Mouse (Mus musculus): ENCODE measurements at regions not wholly inside any gene's neighbourhood (a gene's known extent, or its start where the extent isn't known, plus 50 kb on each side); places are given as distances from the start of the nearest gene placed in this dataset.

GRCm38 (mm10) chr7:36352761-36353160, 345.2 kb upstream of the Tshz3 start:
- Histone ChIP-seq H3K27ac (replicated peaks; ENCODE audit: low read depth, low read length) (no peak overlapping the region), H3K4me3 (ENCODE audit: low read depth, low read length) (no peak overlapping the region), H3K9me3 (replicated peaks; ENCODE audit: control insufficient read depth, low read length) (no peaks in the 10 kb centered on the region), H3K36me3 (replicated peaks; ENCODE audit: control insufficient read depth, insufficient read depth, low read depth, low read length) (no peaks in the 10 kb centered on the region), H3K27me3 (ENCODE audit: control insufficient read depth, insufficient read depth, low read length) (no peaks in the 10 kb centered on the region), H3K4me1 (ENCODE audit: control insufficient read depth, insufficient read depth, low read length) (no peaks in the 10 kb centered on the region; the same call in 1 of the 2 replicates), H3K4me2 (ENCODE audit: low read depth, low read length) (no peak overlapping the region), H3K9ac (replicated peaks; ENCODE audit: low read length) (no peak overlapping the region)
- ATAC-seq (replicated peaks; ENCODE audit: insufficient number of reproducible peaks, low FRiP score, low TSS enrichment, low read depth) (peak; percentile 59; the same call in 1 of the 2 replicates), DNase-seq (ENCODE audit: low spot score) (peak; percentile 65)
- 11% methylated on average over 2 of the region's 2 CpGs for WGBS

- Histone ChIP-seq H3K9ac (replicated peaks; ENCODE audit: low read length) (no peak overlapping the region), H3K4me3 (ENCODE audit: low read depth, low read length) (no peak overlapping the region), H3K27ac (replicated peaks; ENCODE audit: low read depth, low read length) (no peak overlapping the region), H3K9me3 (replicated peaks; ENCODE audit: control insufficient read depth, low read length) (no peaks in the 10 kb centered on the region), H3K36me3 (replicated peaks; ENCODE audit: control insufficient read depth, insufficient read depth, low read depth, low read length) (no peaks in the 10 kb centered on the region), H3K4me2 (ENCODE audit: low read depth, low read length) (no peak overlapping the region), H3K27me3 (ENCODE audit: control insufficient read depth, insufficient read depth, low read length) (no peaks in the 10 kb centered on the region), H3K4me1 (ENCODE audit: control insufficient read depth, insufficient read depth, low read length) (no peaks in the 10 kb centered on the region; the same call in 1 of the 2 replicates)
- 28% methylated on average over 4 of the region's 4 CpGs for WGBS
- DNase-seq (ENCODE audit: low spot score) (peak; percentile 71), ATAC-seq (replicated peaks; ENCODE audit: insufficient number of reproducible peaks, low FRiP score, low TSS enrichment, low read depth) (0 out of 2 replicates have a peak, but pooled peaks have one; percentile 57)
Observed at GRCm38 (mm10) chr7:36350616-36351015, 347.3 kb upstream of the Tshz3 start.

- 85% methylated on average over 8 of the region's 8 CpGs for WGBS
- no peak overlapping the region for H3K27ac ChIP-seq (replicated peaks; ENCODE audit: low read depth, low read length)
- H3K27me3 ChIP-seq (ENCODE audit: control insufficient read depth, insufficient read depth, low read length), result no peaks in the 10 kb centered on the region
- no peak overlapping the region for H3K4me3 ChIP-seq (ENCODE audit: low read depth, low read length)
- H3K9me3 ChIP-seq (replicated peaks; ENCODE audit: control insufficient read depth, low read length), result no peaks in the 10 kb centered on the region
- H3K4me2 ChIP-seq (ENCODE audit: low read depth, low read length), result no peak overlapping the region
- H3K9ac ChIP-seq (replicated peaks; ENCODE audit: low read length), result no peak overlapping the region
- H3K4me1 ChIP-seq (ENCODE audit: control insufficient read depth, insufficient read depth, low read length), result no peaks in the 10 kb centered on the region; the same call in 1 of the 2 replicates
- no peaks in the 10 kb centered on the region for H3K36me3 ChIP-seq (replicated peaks; ENCODE audit: control insufficient read depth, insufficient read depth, low read depth, low read length)
- ATAC-seq (replicated peaks; ENCODE audit: insufficient number of reproducible peaks, low FRiP score, low TSS enrichment, low read depth) (no peak), DNase-seq (ENCODE audit: low spot score) (no peak)
Observed at GRCm38 (mm10) chr7:36348195-36348594, 349.7 kb upstream of the Tshz3 start.

DNA sequence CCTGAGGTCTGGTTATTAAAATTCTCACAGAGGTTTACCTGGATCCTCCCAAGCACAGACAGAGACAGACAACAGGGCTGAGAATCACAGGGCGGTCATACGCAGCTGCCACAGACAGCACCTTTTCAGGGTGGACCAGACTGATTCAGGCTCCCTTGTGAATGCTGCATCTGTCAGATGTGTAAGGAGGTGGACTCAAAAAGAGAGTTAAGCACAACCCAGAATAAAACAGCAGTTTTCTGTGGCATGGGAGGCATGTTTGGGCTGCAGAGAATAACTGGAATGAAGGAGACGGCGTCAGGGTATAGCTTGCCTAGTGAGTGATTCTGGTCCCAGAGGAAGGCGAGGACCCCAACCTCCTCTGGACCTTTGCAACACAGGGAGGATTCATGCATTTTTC, 363.1 kb upstream of the Tshz3 start:
- Histone ChIP-seq H3K9me3 (replicated peaks; ENCODE audit: control insufficient read depth, low read length) (no peaks in the 10 kb centered on the region), H3K27me3 (ENCODE audit: control insufficient read depth, insufficient read depth, low read length) (no peaks in the 10 kb centered on the region), H3K27ac (replicated peaks; ENCODE audit: low read depth, low read length) (no peak overlapping the region), H3K4me3 (ENCODE audit: low read depth, low read length) (no peak overlapping the region), H3K9ac (replicated peaks; ENCODE audit: low read length) (no peak overlapping the region), H3K4me2 (ENCODE audit: low read depth, low read length) (no peak overlapping the region), H3K4me1 (ENCODE audit: control insufficient read depth, insufficient read depth, low read length) (no peaks in the 10 kb centered on the region), H3K36me3 (replicated peaks; ENCODE audit: control insufficient read depth, insufficient read depth, low read depth, low read length) (no peaks in the 10 kb centered on the region)
- no peak for DNase-seq (ENCODE audit: low spot score)
- no peak for ATAC-seq (replicated peaks; ENCODE audit: insufficient number of reproducible peaks, low FRiP score, low TSS enrichment, low read depth)
- WGBS, result 89% methylated on average over 5 of the region's 5 CpGs

DNA sequence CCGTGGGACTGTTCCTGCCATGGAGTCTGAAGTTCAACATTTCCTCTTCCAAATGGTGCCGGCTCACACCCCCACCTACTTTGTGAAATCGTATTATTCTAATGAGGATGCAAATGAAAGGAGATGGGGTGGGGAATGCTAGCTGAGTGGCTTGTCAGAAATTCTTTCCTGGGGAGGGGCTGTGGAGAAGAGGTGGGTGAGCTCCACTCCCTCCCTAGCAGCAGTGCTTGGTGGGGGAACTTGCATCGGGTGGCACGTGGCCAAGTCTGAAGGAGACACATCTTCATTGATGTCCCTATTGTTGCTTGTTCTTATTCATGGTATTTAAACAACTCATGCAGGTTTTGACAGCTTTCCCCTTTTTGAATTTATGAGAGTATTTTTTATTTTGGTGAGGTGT, 363.8 kb upstream of the Tshz3 start:
- WGBS, result 43% methylated on average over 5 of the region's 5 CpGs
- no peak overlapping the region for H3K27ac ChIP-seq (replicated peaks; ENCODE audit: low read depth, low read length)

GRCm38 (mm10) chr7:36332633-36333032, 365.3 kb upstream of the Tshz3 start:
- DNase-seq (ENCODE audit: low spot score), result no peak
- no peak overlapping the region for H3K4me2 ChIP-seq (ENCODE audit: low read depth, low read length)
- no peaks in the 10 kb centered on the region for H3K4me1 ChIP-seq (ENCODE audit: control insufficient read depth, insufficient read depth, low read length)
- no peaks in the 10 kb centered on the region for H3K36me3 ChIP-seq (replicated peaks; ENCODE audit: control insufficient read depth, insufficient read depth, low read depth, low read length)
- ATAC-seq (replicated peaks; ENCODE audit: insufficient number of reproducible peaks, low FRiP score, low TSS enrichment, low read depth), result no peak
- WGBS, result 79% methylated on average over 7 of the region's 7 CpGs
- no peak overlapping the region for H3K27ac ChIP-seq (replicated peaks; ENCODE audit: low read depth, low read length)
- H3K9me3 ChIP-seq (replicated peaks; ENCODE audit: control insufficient read depth, low read length), result no peaks in the 10 kb centered on the region
- no peak overlapping the region for H3K4me3 ChIP-seq (ENCODE audit: low read depth, low read length)
- no peaks in the 10 kb centered on the region for H3K27me3 ChIP-seq (ENCODE audit: control insufficient read depth, insufficient read depth, low read length)
- no peak overlapping the region for H3K9ac ChIP-seq (replicated peaks; ENCODE audit: low read length)

More for the DNA sequence above, 363.8 kb upstream of the Tshz3 start:
- Histone ChIP-seq H3K9ac (replicated peaks; ENCODE audit: low read length) (no peak overlapping the region), H3K4me3 (ENCODE audit: low read depth, low read length) (no peak overlapping the region), H3K9me3 (replicated peaks; ENCODE audit: control insufficient read depth, low read length) (no peaks in the 10 kb centered on the region), H3K4me2 (ENCODE audit: low read depth, low read length) (no peak overlapping the region), H3K27me3 (ENCODE audit: control insufficient read depth, insufficient read depth, low read length) (no peaks in the 10 kb centered on the region), H3K4me1 (ENCODE audit: control insufficient read depth, insufficient read depth, low read length) (no peaks in the 10 kb centered on the region), H3K36me3 (replicated peaks; ENCODE audit: control insufficient read depth, insufficient read depth, low read depth, low read length) (no peaks in the 10 kb centered on the region)
- ATAC-seq (replicated peaks; ENCODE audit: insufficient number of reproducible peaks, low FRiP score, low TSS enrichment, low read depth), result no peak
- DNase-seq (ENCODE audit: low spot score), result no peak

- H3K36me3 ChIP-seq (replicated peaks; ENCODE audit: control insufficient read depth, insufficient read depth, low read depth, low read length), result no peaks in the 10 kb centered on the region
- DNase-seq (ENCODE audit: low spot score) (no peak), ATAC-seq (replicated peaks; ENCODE audit: insufficient number of reproducible peaks, low FRiP score, low TSS enrichment, low read depth) (no peak)
- no peak overlapping the region for H3K9ac ChIP-seq (replicated peaks; ENCODE audit: low read length)
- H3K4me1 ChIP-seq (ENCODE audit: control insufficient read depth, insufficient read depth, low read length), result no peaks in the 10 kb centered on the region
- H3K27me3 ChIP-seq (ENCODE audit: control insufficient read depth, insufficient read depth, low read length), result no peaks in the 10 kb centered on the region
- no peak overlapping the region for H3K27ac ChIP-seq (replicated peaks; ENCODE audit: low read depth, low read length)
- WGBS, result 88% methylated on average over 2 of the region's 2 CpGs
- no peaks in the 10 kb centered on the region for H3K9me3 ChIP-seq (replicated peaks; ENCODE audit: control insufficient read depth, low read length)
- H3K4me2 ChIP-seq (ENCODE audit: low read depth, low read length), result no peak overlapping the region
- H3K4me3 ChIP-seq (ENCODE audit: low read depth, low read length), result no peak overlapping the region
Observed at GRCm38 (mm10) chr7:36328141-36328540, 369.8 kb upstream of the Tshz3 start.

DNA sequence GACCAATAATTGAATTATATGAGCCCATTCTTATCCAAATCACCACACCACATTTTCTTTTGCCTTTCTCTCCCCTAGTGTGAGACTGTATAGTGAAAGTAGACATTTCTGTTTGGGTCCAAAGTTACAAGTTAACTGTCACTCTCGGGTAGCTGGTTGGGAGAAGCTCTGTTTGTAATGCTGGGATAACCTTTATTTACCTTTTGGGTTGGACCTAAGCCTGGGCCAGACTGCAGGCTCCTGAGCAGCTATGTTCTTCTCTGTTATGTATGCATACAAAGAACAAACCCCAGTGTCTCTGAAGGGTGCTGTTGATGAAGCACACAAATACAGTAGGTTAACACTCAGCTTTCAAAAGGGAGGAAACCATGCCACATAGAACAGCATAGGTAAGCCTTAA, 373.9 kb upstream of the Tshz3 start:
- H3K4me3 ChIP-seq (ENCODE audit: low read depth, low read length), result no peak overlapping the region
- H3K9me3 ChIP-seq (replicated peaks; ENCODE audit: control insufficient read depth, low read length), result no peaks in the 10 kb centered on the region
- no peaks in the 10 kb centered on the region for H3K27me3 ChIP-seq (ENCODE audit: control insufficient read depth, insufficient read depth, low read length)
- H3K9ac ChIP-seq (replicated peaks; ENCODE audit: low read length), result no peak overlapping the region
- no peaks in the 10 kb centered on the region for H3K4me1 ChIP-seq (ENCODE audit: control insufficient read depth, insufficient read depth, low read length)
- H3K36me3 ChIP-seq (replicated peaks; ENCODE audit: control insufficient read depth, insufficient read depth, low read depth, low read length), result no peaks in the 10 kb centered on the region
- H3K27ac ChIP-seq (replicated peaks; ENCODE audit: low read depth, low read length), result no peak overlapping the region
- DNase-seq (ENCODE audit: low spot score) (no peak), ATAC-seq (replicated peaks; ENCODE audit: insufficient number of reproducible peaks, low FRiP score, low TSS enrichment, low read depth) (no peak)
- no peak overlapping the region for H3K4me2 ChIP-seq (ENCODE audit: low read depth, low read length)
- WGBS, result 86% methylated on average over 1 of the region's 1 CpGs
